Mouse (Mus musculus): ENCODE measurements around the gene Thy1.

- TF ChIP-seq POLR2A (IDR thresholded peaks at IDR 0.05; ENCODE audit: borderline replicate concordance, control insufficient read depth, low read depth, low read length) (no peak), CTCF (IDR thresholded peaks at IDR 0.05; ENCODE audit: control insufficient read depth, insufficient read depth, low read length) (no peak)
Observed at GRCm38 (mm10) chr9:44022100-44022847, 20.9 kb upstream of the Thy1 start.
